Mouse (Mus musculus) cerebellum, adult 2 months (tissue): Measurements from ENCODE around the gene Tex47.

Experiments
- CTCF ChIP-seq: fragments of 200-500 bp; IDR thresholded peaks from 2 replicates; pipeline ENCODE4 v1.5.1; 2011; ENCODE audit warnings: low read depth, mild to moderate bottlenecking, control low read depth, low read length, moderate library complexity, borderline replicate concordance; ENCODE audit not compliant: insufficient read depth
- POLR2A ChIP-seq: fragments of 200-500 bp; IDR thresholded peaks from 2 replicates; pipeline ENCODE4 v1.6.1; 2011; ENCODE audit warnings: low read length, control low read depth, borderline replicate concordance; ENCODE audit not compliant: insufficient read depth

DNA sequence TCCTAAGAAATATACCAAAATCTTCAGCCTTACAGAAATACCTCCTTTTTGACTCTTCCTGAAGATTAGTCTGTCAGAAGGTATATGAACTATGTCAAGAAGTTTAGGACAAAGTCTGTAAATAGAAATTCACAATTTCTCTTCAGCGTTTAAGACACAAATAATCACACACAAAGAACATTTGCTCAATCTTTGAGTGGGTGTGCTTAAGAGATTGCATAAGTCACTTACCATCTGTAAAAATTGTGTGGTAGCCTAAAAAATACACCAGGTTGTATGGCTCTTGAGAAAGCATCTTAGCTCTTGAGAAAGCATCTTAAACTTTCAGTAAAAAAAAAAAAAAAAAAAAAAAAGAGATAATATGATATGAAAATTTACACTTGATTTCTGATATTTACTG is 19.6 kb upstream of the Tex47 start:
- TF ChIP-seq CTCF (no peak), POLR2A (no peak)
